Mouse (Mus musculus) heart, postnatal 0 days (tissue): ENCODE data around the gene Ccnt1.

ENCODE experiments used
- CTCF ChIP-seq: IDR thresholded peaks from 2 replicates; pipeline ENCODE4 v1.5.1; 2016; ENCODE audit warnings: antibody characterized with exemption, control low read depth, low read depth
- EP300 ChIP-seq: IDR thresholded peaks from 2 replicates; pipeline ENCODE4 v1.6.1; 2016; ENCODE audit warnings: antibody characterized with exemption, low read depth

- TF ChIP-seq CTCF, result no peak
- TF ChIP-seq EP300, result no peak
These were observed 33.4 kb upstream of the Ccnt1 start for GRCm38 (mm10) chr15:98604041-98604575.
